ENCODE assay signal across 17 mouse cellular contexts in genomic region chrX:159763801-159764200, GRCm38 (mm10).
DNase-seq lines count a peak whose midpoint lies in the region; TF ChIP-seq lines count a peak whose summit lies in the region.
"Had no signal": no experiment of that assay in that cellular context is flagged by ENCODE, and none has a peak within 500 bp of the region (broad histone marks: within the 10 kb centered on the region; RNA-seq: fewer than 3 reads in every experiment).

No protein-coding gene starts in this region.

- peak; percentile 21 for DNase-seq in MEL (ENCODE audit: low read depth, low spot score)
- DNase-seq in adrenal gland, postnatal 4 days (ENCODE audit: low spot score in 2 of 2) = no peak
- DNase-seq: adrenal gland, adult 2 months; adrenal gland, adult 8-10 months; adrenal gland, postnatal 10 days; adrenal gland, postnatal 14 days; adrenal gland, postnatal 25 days; adrenal gland, postnatal 36 days; B cell, adult 2 months; cerebellum, adult 11 months; cerebellum, adult 11-12 months; cerebellum, adult 18-20 months; cerebellum, adult 2 months; cerebellum, adult 8-10 months; cerebellum, adult 9-10 months had no signal

- TF ChIP-seq CTCF in MEL (IDR thresholded peaks at IDR 0.05 in 2 of 3, conservative IDR thresholded peaks at IDR 0.05 in 1 of 3; ENCODE audit: control insufficient read depth in 1 of 3, insufficient read depth in 1 of 3, low read depth in 2 of 3, low read length in 3 of 3, poor library complexity in 1 of 3, severe bottlenecking in 1 of 3) = no peak

- H3K4me3 ChIP-seq in MEL (ENCODE audit: control insufficient read depth in 1 of 2, insufficient read depth in 1 of 2, low read depth in 2 of 2, low read length in 2 of 2) = no peak overlapping the region

- H3K27me3 ChIP-seq in MEL (ENCODE audit: control insufficient read depth in 1 of 2, insufficient read depth in 2 of 2, low read length in 2 of 2) = no peaks in the 10 kb centered on the region
- H3K27me3 ChIP-seq: CH12.LX had no signal

- no peak for TF ChIP-seq POLR2A in MEL (IDR thresholded peaks at IDR 0.05; ENCODE audit: control insufficient read depth in 1 of 2, insufficient read depth in 1 of 2, low read depth in 1 of 2, low read length in 2 of 2, poor library complexity in 1 of 2)

- peak; percentile 71 to 83; a peak in 3 of 4 replicates for TF ChIP-seq EP300 in MEL (IDR thresholded peaks at IDR 0.05; ENCODE audit: low read depth in 1 of 2, low read length in 2 of 2)

- peaks cover 0 to 32% of the 10 kb centered on the region in 2 experiments; a peak in 2 of 4 replicates for H3K36me3 ChIP-seq in MEL (ENCODE audit: control insufficient read depth in 1 of 2, insufficient read depth in 2 of 2, low read length in 2 of 2)

- no peak for TF ChIP-seq RAD21 in MEL (IDR thresholded peaks at IDR 0.05; ENCODE audit: low read depth, low read length)

- H3K4me1 ChIP-seq in MEL (ENCODE audit: control insufficient read depth in 1 of 2, insufficient read depth in 2 of 2, low read length in 2 of 2) = peaks cover 18 to 22% of the 10 kb centered on the region in 2 experiments

- H3K79me2 ChIP-seq in MEL (ENCODE audit: control insufficient read depth, insufficient read depth, low read length, poor library complexity) = no peaks in the 10 kb centered on the region

- H3K9me3 ChIP-seq in MEL (replicated peaks; ENCODE audit: insufficient read depth, low read length) = no peaks in the 10 kb centered on the region
- H3K9me3 ChIP-seq: G1E had no signal

- peak overlapping the region; percentile 49 for H3K27ac ChIP-seq in MEL (ENCODE audit: control insufficient read depth, low read depth, low read length)

- no peak overlapping the region for H3K9ac ChIP-seq in MEL (ENCODE audit: control insufficient read depth, low read depth, low read length, poor library complexity, severe bottlenecking)

TF ChIP-seq in MEL, 35 proteins besides CTCF, POLR2A, EP300 and RAD21:
- TF ChIP-seq RCOR1 (IDR thresholded peaks at IDR 0.05; ENCODE audit: low read depth, low read length) (peak; percentile 50; the same call in 1 of the 2 replicates), TCF12 (IDR thresholded peaks at IDR 0.05; ENCODE audit: low read depth, low read length) (no peak), NRF1 (IDR thresholded peaks at IDR 0.05; ENCODE audit: insufficient read depth, low read depth, low read length, poor library complexity, severe bottlenecking) (no peak), ZKSCAN1 (IDR thresholded peaks at IDR 0.05; ENCODE audit: low read depth, low read length) (no peak), GABPA (IDR thresholded peaks at IDR 0.05; ENCODE audit: low read depth, low read length) (no peak), CHD2 (IDR thresholded peaks at IDR 0.05; ENCODE audit: low read length) (no peak), POLR2AphosphoS2 (IDR thresholded peaks at IDR 0.05; ENCODE audit: low read length) (no peak), ETS1 (IDR thresholded peaks at IDR 0.05; ENCODE audit: low read depth, low read length) (peak; percentile 79), SIN3A (IDR thresholded peaks at IDR 0.05; ENCODE audit: low read length) (0 out of 2 replicates have a peak, but pooled peaks have one; percentile 25), GATA1 (IDR thresholded peaks at IDR 0.05; ENCODE audit: low read depth, low read length) (peak; percentile 84), BHLHE40 (IDR thresholded peaks at IDR 0.05; ENCODE audit: borderline replicate concordance, low read depth, low read length) (no peak), NELFE (IDR thresholded peaks at IDR 0.05; ENCODE audit: low read depth, low read length) (no peak), HCFC1 (IDR thresholded peaks at IDR 0.05; ENCODE audit: low read depth, low read length) (no peak), MAZ (IDR thresholded peaks at IDR 0.05; ENCODE audit: low read depth, low read length) (no peak), SMC3 (IDR thresholded peaks at IDR 0.05; ENCODE audit: low read depth, low read length) (no peak), JUND (IDR thresholded peaks at IDR 0.05; ENCODE audit: low read depth, low read length) (no peak), MEF2A (IDR thresholded peaks at IDR 0.05; ENCODE audit: extremely low read depth, insufficient replicate concordance, low read depth, low read length, poor library complexity, severe bottlenecking) (peak; percentile 91)
TF ChIP-seq in MEL: peak in this region for 5.
